Mouse (Mus musculus) erythroblast, embryonic 14.5 days (primary cell): ENCODE measurements around the gene Socs3. TPM values are rescaled to one million over a fixed set of nuclear protein-coding genes. Genes with fewer than 3 reads are reported as not detected.

Experiments
- H3K27me3 ChIP-seq: 2 replicates; pipeline ENCODE4 v1.6.1; 2012; ENCODE audit warnings: inconsistent platforms; ENCODE audit not compliant: control insufficient read depth
- H3K36me3 ChIP-seq: 2 replicates; pipeline ENCODE4 v1.6.1; 2012; ENCODE audit warnings: mild to moderate bottlenecking, inconsistent platforms; ENCODE audit not compliant: control insufficient read depth
- H3K4me1 ChIP-seq: 2 replicates; pipeline ENCODE4 v1.6.1; 2012; ENCODE audit warnings: inconsistent platforms; ENCODE audit not compliant: control insufficient read depth
- H3K4me3 ChIP-seq: replicated peaks from 2 replicates; pipeline ENCODE3; 2012; ENCODE audit warnings: moderate library complexity, mild to moderate bottlenecking, inconsistent platforms
- H3K9me3 ChIP-seq: 2 replicates; pipeline ENCODE4 v1.6.1; 2012; ENCODE audit warnings: low read length, inconsistent platforms, mixed read lengths; ENCODE audit not compliant: control insufficient read depth
- GATA1 ChIP-seq: IDR thresholded peaks from 2 replicates; pipeline ENCODE4 v1.6.1; 2012; ENCODE audit warnings: low read length, inconsistent platforms, mixed read lengths
- TAL1 ChIP-seq: IDR thresholded peaks from 3 replicates; pipeline ENCODE4 v1.6.1; 2012; ENCODE audit warnings: low read length, inconsistent platforms, mixed read lengths
- polyA plus RNA-seq: library from polyadenylated mRNA; stranded (reverse); fragments of >175 nt; gene quantifications from 2 replicates; pipeline ENCODE4 v1.2.3, GENCODE M21; 2012

The Socs3 gene
- polyA plus RNA-seq, 1 experiment: 2.0 TPM

GRCm38 (mm10) chr11:117997085-117997484 is 27.2 kb upstream of the Socs3 start:
- H3K9me3 ChIP-seq: no peaks in the 10 kb centered on the region
- TF ChIP-seq GATA1: no peak
- TF ChIP-seq TAL1: no peak
- no peaks in the 10 kb centered on the region for H3K27me3 ChIP-seq
- H3K4me3 ChIP-seq: no peak overlapping the region
- H3K4me1 ChIP-seq: peaks cover 72% of the 10 kb centered on the region
- peaks cover 78% of the 10 kb centered on the region for H3K36me3 ChIP-seq

DNA sequence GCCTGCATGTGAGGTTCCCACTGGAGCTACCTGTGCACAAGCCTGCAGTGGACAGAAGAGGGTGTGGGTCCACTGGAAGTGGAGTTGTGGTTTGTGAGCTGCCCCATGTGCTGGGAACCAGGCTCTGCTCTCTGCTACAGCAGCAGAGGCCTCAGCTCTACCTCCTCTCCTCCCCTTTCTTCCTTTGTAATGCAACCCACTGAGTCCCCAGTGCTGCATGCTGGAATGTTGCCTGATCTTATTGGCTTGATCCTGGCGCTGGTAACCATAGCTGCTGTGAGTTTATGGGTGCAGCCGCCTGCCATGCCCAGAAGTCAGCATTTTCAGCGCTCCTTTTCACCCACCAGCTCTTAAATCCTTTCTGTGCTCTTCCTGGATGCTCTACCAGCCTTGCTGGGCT is 26.2 kb upstream of the Socs3 start:
- H3K4me1 ChIP-seq: peaks cover 71% of the 10 kb centered on the region
- H3K36me3 ChIP-seq: peaks cover 71% of the 10 kb centered on the region
- no peaks in the 10 kb centered on the region for H3K9me3 ChIP-seq
- no peak overlapping the region for H3K4me3 ChIP-seq
- H3K27me3 ChIP-seq: no peaks in the 10 kb centered on the region
- TF ChIP-seq GATA1 (no peak), TAL1 (no peak)

DNA sequence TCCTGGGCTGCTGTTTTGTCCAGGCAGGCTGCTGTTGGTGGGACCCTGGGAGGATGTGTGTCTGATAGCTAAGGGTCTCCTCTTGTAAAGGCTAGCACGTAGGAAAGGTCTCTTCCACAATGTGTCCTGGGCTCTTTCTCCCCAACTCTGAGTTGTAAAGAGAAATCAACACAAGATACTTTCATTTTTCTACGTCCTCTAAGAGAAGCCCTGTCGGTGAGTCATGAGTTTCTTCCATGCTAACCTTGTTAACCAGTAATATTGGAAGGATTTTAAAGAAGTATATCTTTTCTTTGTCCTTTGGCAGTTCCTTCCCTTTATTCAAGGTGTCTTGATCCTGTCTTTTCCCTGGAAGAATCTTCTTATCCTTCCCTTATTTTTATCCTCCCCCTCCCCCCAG is 25.8 kb upstream of the Socs3 start:
- Histone ChIP-seq H3K4me3 (no peak overlapping the region), H3K27me3 (no peaks in the 10 kb centered on the region), H3K36me3 (peaks cover 68% of the 10 kb centered on the region), H3K4me1 (peaks cover 71% of the 10 kb centered on the region), H3K9me3 (no peaks in the 10 kb centered on the region)
- TF ChIP-seq TAL1: no peak
- TF ChIP-seq GATA1: no peak

DNA sequence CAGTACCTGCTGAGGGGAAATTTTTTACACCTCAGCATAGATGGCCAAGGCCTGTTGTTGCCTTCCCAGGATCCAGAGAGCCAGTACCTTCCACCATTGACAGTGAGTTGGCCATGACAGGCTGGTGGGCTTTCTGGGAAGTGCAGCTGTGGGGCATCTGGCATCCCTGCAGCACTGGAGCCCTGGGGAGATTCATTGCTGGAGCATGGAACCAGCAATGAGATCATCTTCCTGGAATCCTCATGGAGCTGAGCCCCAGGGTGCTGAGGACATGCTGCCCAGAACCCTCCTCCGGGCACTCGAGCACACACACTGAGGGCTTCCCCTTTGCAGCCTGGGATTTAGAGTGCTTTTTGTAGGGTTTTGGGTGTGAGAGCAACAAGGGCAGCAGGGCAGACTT is 25.4 kb upstream of the Socs3 start:
- Histone ChIP-seq H3K9me3 (no peaks in the 10 kb centered on the region), H3K4me3 (no peak overlapping the region), H3K27me3 (no peaks in the 10 kb centered on the region), H3K4me1 (peaks cover 71% of the 10 kb centered on the region), H3K36me3 (peaks cover 67% of the 10 kb centered on the region)
- TF ChIP-seq GATA1 (no peak), TAL1 (no peak)

DNA sequence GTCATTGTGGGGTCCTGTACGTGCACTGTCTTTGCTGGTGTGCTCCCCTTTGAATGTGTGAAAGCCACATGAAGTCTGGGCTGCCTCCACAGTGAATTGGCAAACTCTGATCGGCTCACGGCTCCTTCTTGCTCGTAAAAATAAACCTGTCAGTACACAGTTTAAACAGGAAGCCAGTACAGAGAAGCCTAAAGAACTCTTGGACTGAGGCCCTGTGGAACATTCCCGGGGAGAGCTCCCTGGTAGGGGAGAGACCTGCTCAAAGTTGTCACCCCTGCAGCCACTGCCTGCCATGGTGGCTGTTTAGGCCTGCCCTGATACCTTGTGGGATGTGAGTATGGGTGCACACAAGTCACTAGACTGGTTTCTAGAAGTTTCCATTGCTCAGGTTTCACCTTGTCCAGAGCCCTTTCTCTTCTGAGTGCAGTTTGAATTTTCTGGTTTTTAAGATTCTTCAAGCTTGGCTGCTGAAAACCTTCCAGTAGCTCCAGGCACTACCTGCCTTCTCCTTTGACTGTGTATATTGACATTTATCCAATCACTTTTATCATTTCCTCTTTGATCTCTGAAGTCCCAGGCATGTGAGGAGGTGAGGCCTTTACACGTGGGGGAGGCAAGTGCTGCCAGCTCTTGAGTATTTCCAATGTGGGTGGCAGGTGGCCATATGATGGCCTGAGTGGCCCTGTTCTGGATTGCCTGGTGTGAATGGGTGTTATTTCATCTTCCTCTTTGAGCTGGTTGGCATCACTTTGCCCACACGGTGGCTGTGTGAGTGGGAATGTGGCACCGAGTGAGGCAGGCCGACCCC is 24.6 kb upstream of the Socs3 start:
- Histone ChIP-seq H3K4me1 (peaks cover 71% of the 10 kb centered on the region), H3K4me3 (no peak overlapping the region)

GRCm38 (mm10) chr11:117993190-117994175 is 23.6 kb upstream of the Socs3 start:
- TF ChIP-seq TAL1 (no peak), GATA1 (no peak)
- no peak overlapping the region for H3K4me3 ChIP-seq
- no peaks in the 10 kb centered on the region for H3K27me3 ChIP-seq

More for the DNA sequence above, 24.6 kb upstream of the Socs3 start:
- no peak for TF ChIP-seq GATA1
- Histone ChIP-seq H3K9me3 (no peaks in the 10 kb centered on the region), H3K27me3 (no peaks in the 10 kb centered on the region), H3K36me3 (peaks cover 59% of the 10 kb centered on the region)

DNA sequence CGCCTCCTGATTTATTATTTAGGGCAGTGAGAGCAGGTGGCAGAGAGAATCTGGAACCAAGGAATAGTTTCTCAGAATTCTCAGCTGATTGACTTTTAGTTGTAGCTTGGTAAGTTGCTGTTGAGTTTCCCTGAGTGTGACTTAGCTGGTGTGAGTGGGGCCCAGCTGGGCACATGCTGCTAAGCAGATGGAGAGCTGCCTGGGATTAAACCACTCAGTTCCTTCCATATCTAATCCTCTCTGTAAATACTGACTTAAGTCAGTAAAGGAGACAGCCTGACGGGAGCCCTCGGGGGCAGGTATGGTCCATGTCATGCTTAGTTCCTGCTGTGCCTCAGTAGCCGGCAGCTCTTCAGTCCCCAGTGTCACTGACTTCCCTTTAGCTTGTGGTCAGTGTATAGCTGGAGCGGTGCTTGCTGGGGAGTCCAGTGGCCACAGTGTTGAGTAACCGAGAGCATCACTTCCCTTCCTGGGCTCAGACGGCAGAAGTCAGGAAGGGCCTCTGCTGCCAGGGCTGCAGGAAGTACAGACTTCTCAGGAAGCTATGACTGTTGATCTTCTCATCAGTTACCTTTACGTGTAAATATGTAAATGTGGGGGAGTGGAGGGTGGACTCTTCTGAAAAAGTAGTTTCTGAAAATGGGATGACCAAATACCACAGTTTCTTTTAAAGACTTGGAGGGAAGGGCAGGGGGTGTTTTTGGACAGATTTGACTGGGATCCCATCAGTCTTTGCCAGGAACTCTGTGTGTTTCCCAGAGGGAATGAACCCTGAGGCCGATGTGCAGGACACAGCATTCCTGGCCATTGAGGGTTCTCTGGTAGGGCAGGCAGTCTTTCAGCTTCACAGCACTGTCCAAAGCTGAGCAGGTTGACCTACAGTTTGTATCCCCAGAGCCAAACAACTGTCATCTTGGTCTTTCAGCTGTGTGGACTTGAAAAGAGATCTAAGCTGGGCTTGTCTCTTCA is 21.9 kb upstream of the Socs3 start:
- H3K36me3 ChIP-seq: peaks cover 38% of the 10 kb centered on the region
- H3K4me3 ChIP-seq: no peak overlapping the region
- TF ChIP-seq TAL1 (no peak), GATA1 (no peak)
- H3K4me1 ChIP-seq: peaks cover 82% of the 10 kb centered on the region
- H3K9me3 ChIP-seq: no peaks in the 10 kb centered on the region
- no peaks in the 10 kb centered on the region for H3K27me3 ChIP-seq

More at GRCm38 (mm10) chr11:117993190-117994175, 23.6 kb upstream of the Socs3 start:
- Histone ChIP-seq H3K36me3 (peaks cover 50% of the 10 kb centered on the region), H3K9me3 (no peaks in the 10 kb centered on the region), H3K4me1 (peaks cover 71% of the 10 kb centered on the region)

- Histone ChIP-seq H3K9me3 (no peaks in the 10 kb centered on the region), H3K27me3 (peaks cover 5% of the 10 kb centered on the region), H3K36me3 (peaks cover 31% of the 10 kb centered on the region), H3K4me3 (peak overlapping the region; percentile 23), H3K4me1 (peaks cover 86% of the 10 kb centered on the region)
- no peak for TF ChIP-seq TAL1
- TF ChIP-seq GATA1: no peak
Observed at GRCm38 (mm10) chr11:117989926-117990325, 20.1 kb upstream of the Socs3 start.
